9 mouse cellular contexts compared by ENCODE assay signal in the genomic region with DNA sequence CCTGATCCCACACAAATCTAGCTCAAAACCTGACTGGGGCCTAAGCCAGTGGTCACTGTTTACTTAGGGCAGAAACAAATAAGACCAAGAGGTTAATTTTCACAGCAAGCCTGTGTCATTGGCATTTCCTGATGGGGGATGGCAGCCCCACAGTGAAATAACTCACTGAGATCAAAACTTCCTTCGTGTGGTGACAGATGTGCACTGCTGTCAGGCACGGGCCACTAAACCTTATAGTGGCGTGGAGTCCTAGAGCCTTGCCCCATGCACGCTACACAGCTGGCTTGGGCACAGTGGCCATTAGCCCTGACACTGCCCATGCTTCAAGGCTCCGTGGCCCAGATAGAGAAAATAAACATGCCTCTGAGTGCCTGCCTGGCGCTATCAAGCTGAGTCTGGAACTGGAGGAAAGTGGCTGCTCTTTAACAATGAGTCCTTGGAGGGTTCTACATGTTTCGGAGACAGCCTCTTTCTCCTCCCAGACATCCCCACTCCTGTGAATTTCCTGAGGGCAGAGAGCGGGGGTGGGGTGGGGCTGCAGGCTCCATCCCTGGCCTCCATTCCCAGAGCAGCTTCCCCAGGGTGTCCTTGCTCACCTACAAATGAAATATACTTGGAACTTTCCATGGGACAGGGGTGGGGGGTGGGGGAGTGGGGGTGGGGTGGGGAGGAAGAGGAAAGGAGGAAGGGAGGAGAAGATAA. TPM values are rescaled to one million over a fixed set of nuclear protein-coding genes. Genes with fewer than 3 reads are reported as not detected.
DNase-seq lines count a peak whose midpoint lies in the region; ATAC-seq lines count a peak whose summit lies in the region.
"Had no signal": no experiment of that assay in that cellular context is flagged by ENCODE, and none has a peak within 500 bp of the region (broad histone marks: within the 10 kb centered on the region; RNA-seq: fewer than 3 reads in every experiment).

No protein-coding gene starts in this region.

- H3K9ac ChIP-seq in heart, embryonic 12.5 days, result 0 out of 2 replicates have a peak overlapping the region, but pooled peaks have one; percentile 16
- no peak overlapping the region for H3K9ac ChIP-seq in hindbrain, embryonic 14.5 days
- H3K9ac ChIP-seq in neural tube, embryonic 15.5 days (replicated peaks), result no peak overlapping the region

- 29% methylated on average over 8 of the region's 8 CpGs for WGBS in heart, embryonic 12.5 days
- WGBS in hindbrain, embryonic 14.5 days, result 56% methylated on average over 8 of the region's 8 CpGs
- 35% methylated on average over 8 of the region's 8 CpGs for WGBS in neural tube, embryonic 15.5 days

- H3K9me3 ChIP-seq in heart, embryonic 12.5 days (replicated peaks), result no peaks in the 10 kb centered on the region
- H3K9me3 ChIP-seq in megakaryocyte, embryonic 14.5 days, result no peaks in the 10 kb centered on the region
- no peaks in the 10 kb centered on the region for H3K9me3 ChIP-seq in hindbrain, embryonic 14.5 days (ENCODE audit: control insufficient read depth, low read length)
- H3K9me3 ChIP-seq in neural tube, embryonic 15.5 days (replicated peaks), result no peaks in the 10 kb centered on the region

- peak; percentile 30 for ATAC-seq in heart, embryonic 12.5 days (ENCODE audit: insufficient number of reproducible peaks, low FRiP score)
- no peak for ATAC-seq in megakaryocyte, adult 5-6 weeks (ENCODE audit: poor library complexity, severe bottlenecking)
- ATAC-seq in hindbrain, embryonic 14.5 days (ENCODE audit: low FRiP score), result 0 out of 2 replicates have a peak, but pooled peaks have one; percentile 6
- ATAC-seq in neural tube, embryonic 15.5 days (ENCODE audit: low FRiP score), result 0 out of 2 replicates have a peak, but pooled peaks have one; percentile 46

- H3K4me2 ChIP-seq in heart, embryonic 12.5 days, result peak overlapping the region; percentile 42
- no peak overlapping the region for H3K4me2 ChIP-seq in hindbrain, embryonic 14.5 days (replicated peaks)
- no peak overlapping the region for H3K4me2 ChIP-seq in neural tube, embryonic 15.5 days

- H3K4me3 ChIP-seq in heart, embryonic 12.5 days, result no peak overlapping the region
- H3K4me3 ChIP-seq in megakaryocyte, embryonic 14.5 days (replicated peaks), result peak overlapping the region; percentile 60
- H3K4me3 ChIP-seq in hindbrain, embryonic 14.5 days (replicated peaks; ENCODE audit: low read length), result no peak overlapping the region
- no peak overlapping the region for H3K4me3 ChIP-seq in neural tube, embryonic 15.5 days (replicated peaks)

- DNase-seq in heart, adult 8-10 months (ENCODE audit: low spot score), result no peak
- no peak for DNase-seq in hindbrain, embryonic 14.5 days (ENCODE audit: low spot score)
- DNase-seq in left cerebral cortex, adult 8-10 months (ENCODE audit: low spot score in 2 of 2), result no peak
- no peak for DNase-seq in spleen, adult 18-20 months
- DNase-seq: adrenal gland, adult 8-10 months had no signal

- H3K27me3 ChIP-seq in heart, embryonic 12.5 days (replicated peaks), result no peaks in the 10 kb centered on the region; the same call in 1 of the 2 replicates
- H3K27me3 ChIP-seq in megakaryocyte, embryonic 14.5 days (replicated peaks), result peaks cover 32% of the 10 kb centered on the region
- no peaks in the 10 kb centered on the region for H3K27me3 ChIP-seq in hindbrain, embryonic 14.5 days (ENCODE audit: control insufficient read depth, insufficient read depth, low read length)
- H3K27me3 ChIP-seq in neural tube, embryonic 15.5 days (replicated peaks), result no peaks in the 10 kb centered on the region

- H3K27ac ChIP-seq in heart, embryonic 12.5 days (ENCODE audit: poor library complexity, severe bottlenecking), result peak overlapping the region; percentile 42
- no peak overlapping the region for H3K27ac ChIP-seq in hindbrain, embryonic 14.5 days
- peak overlapping the region; percentile 33 for H3K27ac ChIP-seq in neural tube, embryonic 15.5 days (replicated peaks)

- peaks cover 42% of the 10 kb centered on the region for H3K4me1 ChIP-seq in heart, embryonic 12.5 days (replicated peaks)
- H3K4me1 ChIP-seq in megakaryocyte, embryonic 14.5 days, result peaks cover 93% of the 10 kb centered on the region
- peaks cover 10% of the 10 kb centered on the region; the same call in 1 of the 2 replicates for H3K4me1 ChIP-seq in hindbrain, embryonic 14.5 days (replicated peaks; ENCODE audit: control insufficient read depth, insufficient read depth, low read length)
- H3K4me1 ChIP-seq in neural tube, embryonic 15.5 days, result peaks cover 20% of the 10 kb centered on the region

- H3K36me3 ChIP-seq in heart, embryonic 12.5 days, result no peaks in the 10 kb centered on the region
- no peaks in the 10 kb centered on the region for H3K36me3 ChIP-seq in megakaryocyte, embryonic 14.5 days (replicated peaks; ENCODE audit: low read length)
- H3K36me3 ChIP-seq in hindbrain, embryonic 14.5 days (replicated peaks; ENCODE audit: control insufficient read depth, insufficient read depth), result no peaks in the 10 kb centered on the region
- H3K36me3 ChIP-seq in neural tube, embryonic 15.5 days, result no peaks in the 10 kb centered on the region

RNA-seq across cellular contexts. Expression of a gene that starts 52.9 kb away (rescaled TPM):
- 142 and 147 TPM in 2 replicates for polyA plus RNA-seq in heart, embryonic 12.5 days (2016; fragmentation: Nextera tagmentation; extraction: Ambion mirVana)
- total RNA-seq in heart, adult 8-10 months (2022), result 10 to 100 TPM; 40.6 to 55.8 (median 48.3) TPM
- 7.7 and 48.7 TPM in 2 replicates for polyA plus RNA-seq in megakaryocyte, embryonic 14.5 days (2012; ENCODE audit: insufficient read depth, low replicate concordance)
- 50.6 and 60.4 TPM in 2 replicates for total RNA-seq in megakaryocyte, adult 5-6 weeks (2015)
- 85.1 and 110 TPM in 2 replicates for total RNA-seq in megakaryocyte, adult 5-6 weeks (2017)
- 150 and 160 TPM in 2 replicates for polyA plus RNA-seq in hindbrain, embryonic 14.5 days (2014; fragmentation: Nextera tagmentation; extraction: Ambion mirVana)
- polyA plus RNA-seq in neural tube, embryonic 15.5 days (2015; fragmentation: Nextera tagmentation; extraction: Ambion mirVana), result 150 and 155 TPM in 2 replicates
- total RNA-seq in left cerebral cortex, adult 8-10 months (2022), result 100 to 1,000 TPM; 121 to 171 (median 135) TPM
